Mouse (Mus musculus): ENCODE results near the gene Sorl1.

The Sorl1 gene

DNA sequence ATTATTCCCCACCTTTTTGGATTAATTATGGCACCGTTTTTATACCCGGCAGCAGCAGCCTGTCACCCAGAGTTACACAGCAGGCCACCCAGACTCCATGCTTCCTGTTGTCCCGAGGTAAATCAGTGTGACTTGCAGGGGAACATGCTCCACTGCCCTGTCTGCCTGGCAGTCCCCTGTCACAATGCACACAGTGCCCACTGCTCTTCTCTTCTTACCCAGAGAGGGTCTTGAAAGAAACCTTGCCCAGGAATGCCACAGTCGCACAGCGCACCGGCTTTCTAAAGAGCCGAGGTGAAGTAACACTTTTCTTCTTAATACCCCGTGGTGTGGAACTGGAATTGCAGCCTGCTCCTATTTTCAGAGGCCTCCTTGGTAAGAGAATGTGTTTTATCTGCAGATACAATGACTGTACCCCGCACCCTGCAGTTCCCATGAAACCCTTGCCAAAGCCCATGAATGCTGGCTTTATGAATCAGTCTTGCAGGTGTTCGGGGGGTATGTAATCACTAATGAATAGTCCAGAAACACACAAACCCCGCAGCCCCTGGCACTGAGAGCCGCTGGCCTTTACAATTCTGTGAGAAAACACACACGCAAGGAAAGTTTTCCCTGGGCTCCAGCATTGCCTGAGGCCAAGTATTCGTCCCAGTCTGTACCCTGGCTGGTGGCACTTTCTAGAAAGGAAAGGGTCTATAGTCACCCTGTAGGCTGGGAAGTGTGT lies 205.3 kb downstream of the Sorl1 start:
- in situ Hi-C loops (cut with MboI; ENCODE audit: low pct_unique_long_range_greater_than_20kb in 1 of 2, low sequenced_read_pairs in 2 of 2, unreplicated experiment in 1 of 2) = no loop called here

DNA sequence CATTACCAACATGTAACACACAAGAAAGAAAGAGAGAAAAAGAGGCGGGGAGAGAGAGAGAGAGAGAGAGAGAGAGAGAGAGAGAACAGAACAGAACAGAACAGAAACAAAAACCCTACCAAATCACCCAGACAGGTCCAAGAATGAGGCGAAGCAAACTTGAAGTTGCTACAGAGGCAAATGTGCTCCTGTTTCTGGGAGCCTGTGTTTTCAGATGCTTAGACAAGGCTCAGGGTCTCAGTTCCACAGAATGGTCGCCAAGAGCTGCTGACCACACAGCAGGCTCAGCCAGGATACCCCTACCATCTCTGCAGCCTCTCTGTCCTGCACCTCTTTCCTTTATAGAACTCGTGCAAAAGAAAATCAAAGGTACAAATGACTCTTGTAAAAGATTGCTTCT lies 205.9 kb downstream of the Sorl1 start:
- in situ Hi-C loops (cut with MboI; ENCODE audit: low pct_unique_long_range_greater_than_20kb in 1 of 2, low sequenced_read_pairs in 2 of 2, unreplicated experiment in 1 of 2) = no loop called here

DNA sequence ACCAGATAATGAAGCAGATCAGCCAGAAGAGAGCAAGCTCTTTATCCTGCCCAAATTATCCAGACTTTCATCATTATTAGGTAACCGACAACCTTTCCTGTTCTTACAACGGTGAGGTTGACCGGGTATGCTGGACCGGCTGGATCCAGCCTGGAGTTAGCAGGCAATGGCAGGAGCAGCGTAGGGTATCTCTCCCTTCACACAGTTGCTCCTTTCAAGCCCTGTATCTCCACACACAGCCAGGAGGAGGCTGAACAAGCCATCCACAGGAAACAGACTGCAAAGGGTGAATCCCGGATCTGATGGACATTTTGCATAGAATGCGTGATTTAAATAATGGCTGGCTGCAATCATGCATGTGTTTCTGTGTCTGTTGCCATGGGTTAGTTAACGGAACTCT lies 208.5 kb downstream of the Sorl1 start:
- in situ Hi-C loops (cut with MboI; ENCODE audit: low pct_unique_long_range_greater_than_20kb in 1 of 2, low sequenced_read_pairs in 2 of 2, unreplicated experiment in 1 of 2) = no loop called here
